Mouse (Mus musculus) ES-E14 (cell line): Measurements from ENCODE around the gene Tmem150b.

Experiments used
- CHD2 ChIP-seq: IDR thresholded peaks from 2 replicates; pipeline ENCODE4 v1.6.1; 2014; ENCODE audit warnings: mild to moderate bottlenecking, low read depth, low read length, inconsistent platforms
- HCFC1 ChIP-seq: IDR thresholded peaks from 2 replicates; pipeline ENCODE4 v1.6.1; 2012; ENCODE audit warnings: low read length, inconsistent platforms, borderline replicate concordance; ENCODE audit not compliant: insufficient read depth
- MAFK ChIP-seq: IDR thresholded peaks from 2 replicates; pipeline ENCODE4 v1.6.1; 2014; ENCODE audit warnings: mild to moderate bottlenecking, low read depth, low read length, inconsistent platforms; ENCODE audit not compliant: insufficient read depth
- ZNF384 ChIP-seq: IDR thresholded peaks from 2 replicates; pipeline ENCODE4 v1.6.1; 2012; ENCODE audit warnings: low read depth, low read length, inconsistent platforms

- TF ChIP-seq HCFC1: no peak
- no peak for TF ChIP-seq MAFK
- no peak for TF ChIP-seq CHD2
- TF ChIP-seq ZNF384: no peak
These were observed 54.3 kb downstream of the Tmem150b start for GRCm38 (mm10) chr7:4670655-4671255.
